Mouse (Mus musculus) 3T3-L1 (cell line): ENCODE data around the gene Ddx21.

Source experiments
- DNase-seq: peaks from one replicate; pipeline ENCODE4 v3.0.0-alpha.2; 2015; ENCODE audit warnings: low read depth, low spot score

Gene Ddx21

GRCm38 (mm10) chr10:62570126-62570871 is 31.8 kb downstream of the Ddx21 start:
- DNase-seq = no peak

- DNase-seq = no peak
Measured at GRCm38 (mm10) chr10:62568861-62569260, 33.2 kb downstream of the Ddx21 start.

- peak; percentile 51 for DNase-seq
Measured at GRCm38 (mm10) chr10:62557736-62558135, 44.3 kb downstream of the Ddx21 start.

GRCm38 (mm10) chr10:62556558-62556901 is 45.6 kb downstream of the Ddx21 start:
- no peak for DNase-seq

GRCm38 (mm10) chr10:62555705-62556557 is 46.1 kb downstream of the Ddx21 start:
- peak; percentile 16 for DNase-seq

GRCm38 (mm10) chr10:62553611-62554091 is 48.4 kb downstream of the Ddx21 start:
- DNase-seq = no peak

- DNase-seq = no peak
Measured at GRCm38 (mm10) chr10:62550787-62551300, 51.2 kb downstream of the Ddx21 start.

- peak; percentile 75 for DNase-seq
Measured at GRCm38 (mm10) chr10:62549523-62550166, 52.4 kb downstream of the Ddx21 start.

GRCm38 (mm10) chr10:62546441-62546840 is 55.6 kb downstream of the Ddx21 start:
- DNase-seq = no peak

- no peak for DNase-seq
Measured at GRCm38 (mm10) chr10:62545759-62546158, 56.3 kb downstream of the Ddx21 start.

GRCm38 (mm10) chr10:62544316-62544715 is 57.8 kb downstream of the Ddx21 start:
- no peak for DNase-seq

- DNase-seq = no peak
Measured at GRCm38 (mm10) chr10:62543399-62543808, 58.7 kb downstream of the Ddx21 start.

- peak; percentile 13 for DNase-seq
Measured at GRCm38 (mm10) chr10:62542928-62543327, 59.2 kb downstream of the Ddx21 start.

- DNase-seq = no peak
Measured at GRCm38 (mm10) chr10:62542507-62542906, 59.6 kb downstream of the Ddx21 start.

GRCm38 (mm10) chr10:62541499-62541898 is 60.6 kb downstream of the Ddx21 start:
- DNase-seq = no peak

- no peak for DNase-seq
Measured at GRCm38 (mm10) chr10:62540800-62541199, 61.3 kb downstream of the Ddx21 start.

- no peak for DNase-seq
Measured at GRCm38 (mm10) chr10:62534509-62534908, 67.6 kb downstream of the Ddx21 start.

- DNase-seq = peak; percentile 35
Measured at GRCm38 (mm10) chr10:62532832-62533231, 69.2 kb downstream of the Ddx21 start.
